Mouse (Mus musculus): ENCODE measurements around the gene Hist1h2bf.
"Not testable (repeated sequence)": the region's sequence is repeated elsewhere in the genome, so short reads cannot be mapped to it uniquely, and the experiment has no call there.

Gene Hist1h2bf

DNA sequence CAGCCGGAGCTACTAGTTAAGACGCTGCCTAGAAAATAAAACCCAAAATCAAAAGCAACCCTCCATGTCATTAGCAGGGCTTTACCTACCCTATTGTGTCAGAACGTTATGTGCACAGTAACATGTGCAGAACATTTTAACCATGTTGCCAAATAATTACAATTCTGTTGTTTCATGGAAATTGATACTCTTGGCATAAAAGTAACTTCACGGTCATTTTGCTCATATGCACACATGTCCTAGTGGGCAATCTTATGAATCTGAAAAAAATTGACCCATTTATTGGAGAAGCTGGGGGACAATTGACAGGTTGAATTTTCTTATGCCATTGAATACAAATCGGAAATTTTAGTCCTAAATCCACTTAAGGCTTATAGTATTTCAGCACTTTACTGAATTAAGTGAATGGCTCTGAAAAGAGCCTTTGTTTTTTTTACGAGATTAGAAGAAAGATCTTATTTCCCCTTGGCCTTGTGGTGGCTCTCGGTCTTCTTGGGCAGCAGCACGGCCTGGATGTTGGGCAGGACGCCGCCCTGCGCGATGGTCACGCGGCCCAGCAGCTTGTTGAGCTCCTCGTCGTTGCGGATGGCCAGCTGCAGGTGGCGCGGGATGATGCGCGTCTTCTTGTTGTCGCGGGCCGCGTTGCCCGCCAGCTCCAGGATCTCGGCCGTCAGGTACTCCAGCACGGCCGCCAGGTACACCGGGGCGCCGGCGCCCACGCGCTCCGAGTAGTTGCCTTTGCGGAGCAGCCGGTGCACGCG, 3.6 kb downstream of the Hist1h2bf start:
- not testable (repeated sequence) for DNase-seq

DNA sequence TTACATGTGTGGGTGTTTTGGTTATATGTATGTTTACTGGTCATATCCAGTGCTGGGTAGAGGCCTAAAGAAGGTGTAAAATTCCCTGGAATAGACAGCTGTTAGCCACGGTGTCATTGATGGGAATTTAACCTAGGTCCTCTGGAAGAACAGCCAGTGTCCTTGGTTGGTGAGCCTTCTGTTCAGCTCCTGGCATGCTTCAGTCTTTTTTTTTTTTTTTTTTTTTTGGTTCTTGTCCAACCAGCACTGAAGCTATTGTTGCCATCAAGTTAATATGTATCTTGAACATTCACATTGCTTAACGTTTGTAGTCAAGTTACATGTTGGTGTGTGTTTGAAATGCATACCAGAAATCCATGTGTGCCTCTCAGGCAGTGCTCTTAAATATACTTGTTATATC, 9.5 kb downstream of the Hist1h2bf start:
- DNase-seq = no peak

- DNase-seq = no peak
Observed at GRCm38 (mm10) chr13:23562699-23563462, 11.1 kb downstream of the Hist1h2bf start.

- peak; percentile 90 for DNase-seq
Observed at GRCm38 (mm10) chr13:23561883-23562659, 11.9 kb downstream of the Hist1h2bf start, which contains the start of gene Hist1h3e. Hist1h3e (minus strand) TSS chr13:23562369.

DNA sequence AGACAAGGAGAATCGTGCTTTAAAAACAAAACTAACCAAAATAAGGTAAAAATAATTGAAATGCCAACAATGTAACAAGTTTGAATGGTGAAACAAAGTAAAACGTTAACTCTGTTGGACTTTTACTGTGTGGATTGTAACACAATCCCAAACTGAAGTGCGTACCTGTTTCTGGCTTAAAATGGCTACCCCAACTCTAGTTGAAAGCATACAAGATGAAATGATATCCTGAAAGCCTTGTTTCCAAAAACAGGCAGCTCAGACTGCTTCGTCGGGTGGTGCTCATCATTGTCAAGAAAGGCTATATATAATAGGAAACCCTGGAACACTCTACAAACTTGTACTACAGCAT, 12.5 kb downstream of the Hist1h2bf start:
- DNase-seq = not testable (repeated sequence)

DNA sequence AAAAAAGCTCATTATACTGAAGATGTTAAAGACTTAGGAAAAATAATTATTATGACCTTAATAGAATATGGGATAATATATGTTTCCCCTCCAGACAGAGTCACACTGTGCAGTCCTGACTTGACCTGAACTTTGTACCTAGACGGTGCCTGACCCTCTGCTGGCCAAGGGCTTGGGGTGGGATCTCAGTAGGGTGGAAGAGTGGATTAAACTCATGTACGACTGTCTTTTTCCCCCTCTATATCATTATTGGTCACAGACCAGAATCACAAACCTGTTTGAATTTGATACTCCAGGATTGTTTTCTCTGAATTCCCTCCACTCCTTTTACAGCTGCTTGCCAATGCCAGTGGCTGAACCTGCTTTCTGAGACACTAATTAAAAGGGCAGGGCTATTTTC, 13.3 kb downstream of the Hist1h2bf start:
- not testable (repeated sequence) for DNase-seq

GRCm38 (mm10) chr13:23556906-23557305, 17.1 kb downstream of the Hist1h2bf start:
- DNase-seq = no peak

GRCm38 (mm10) chr13:23555839-23556416, 18.1 kb downstream of the Hist1h2bf start:
- DNase-seq = peak; percentile 57

- DNase-seq = peak; percentile 60
Observed at GRCm38 (mm10) chr13:23554925-23555838, 18.8 kb downstream of the Hist1h2bf start.

DNA sequence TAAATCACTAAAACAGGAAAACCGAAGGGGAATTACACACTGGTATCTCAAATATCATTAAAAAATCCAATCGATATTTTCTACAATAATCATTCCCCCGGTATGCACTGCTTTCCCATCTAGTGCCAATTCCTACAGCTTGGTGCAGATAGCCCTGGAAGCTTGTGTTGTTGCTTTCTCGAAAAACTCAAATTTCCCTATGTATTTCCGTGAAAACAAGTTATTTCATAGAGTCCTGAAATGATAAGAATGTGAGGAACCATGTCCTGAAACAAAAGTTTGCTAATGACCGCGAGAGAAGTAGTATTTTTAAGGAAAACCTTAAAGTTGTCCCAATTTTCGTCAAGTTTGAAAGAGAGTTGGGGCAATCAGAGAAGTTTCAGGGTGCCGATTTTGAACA, 19.6 kb downstream of the Hist1h2bf start:
- no peak for DNase-seq

DNA sequence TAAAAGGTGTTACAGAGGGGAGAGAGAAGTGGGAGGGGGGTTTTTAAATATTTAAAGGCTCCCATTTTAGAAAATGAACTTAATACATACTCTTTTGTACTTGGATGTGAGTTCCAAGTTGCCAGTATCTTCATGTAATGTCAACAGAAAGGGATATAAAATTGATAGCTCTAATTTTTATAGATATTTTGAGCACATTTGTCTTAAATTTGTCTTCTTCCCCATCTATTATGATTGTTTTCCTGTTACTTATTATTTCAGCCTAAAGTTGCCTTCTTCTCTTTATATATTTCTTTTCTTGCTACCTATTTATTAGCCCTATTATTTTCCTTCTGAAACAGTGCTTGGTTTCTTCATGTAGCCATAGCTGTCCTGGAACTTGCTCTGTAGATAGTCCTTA, 21.0 kb downstream of the Hist1h2bf start, which contains the start of gene Hist1h1d:
Gene Hist1h1d, plus strand, starts transcription at position 301 of the 400 bp plus-strand sequence.
- no peak for DNase-seq

DNA sequence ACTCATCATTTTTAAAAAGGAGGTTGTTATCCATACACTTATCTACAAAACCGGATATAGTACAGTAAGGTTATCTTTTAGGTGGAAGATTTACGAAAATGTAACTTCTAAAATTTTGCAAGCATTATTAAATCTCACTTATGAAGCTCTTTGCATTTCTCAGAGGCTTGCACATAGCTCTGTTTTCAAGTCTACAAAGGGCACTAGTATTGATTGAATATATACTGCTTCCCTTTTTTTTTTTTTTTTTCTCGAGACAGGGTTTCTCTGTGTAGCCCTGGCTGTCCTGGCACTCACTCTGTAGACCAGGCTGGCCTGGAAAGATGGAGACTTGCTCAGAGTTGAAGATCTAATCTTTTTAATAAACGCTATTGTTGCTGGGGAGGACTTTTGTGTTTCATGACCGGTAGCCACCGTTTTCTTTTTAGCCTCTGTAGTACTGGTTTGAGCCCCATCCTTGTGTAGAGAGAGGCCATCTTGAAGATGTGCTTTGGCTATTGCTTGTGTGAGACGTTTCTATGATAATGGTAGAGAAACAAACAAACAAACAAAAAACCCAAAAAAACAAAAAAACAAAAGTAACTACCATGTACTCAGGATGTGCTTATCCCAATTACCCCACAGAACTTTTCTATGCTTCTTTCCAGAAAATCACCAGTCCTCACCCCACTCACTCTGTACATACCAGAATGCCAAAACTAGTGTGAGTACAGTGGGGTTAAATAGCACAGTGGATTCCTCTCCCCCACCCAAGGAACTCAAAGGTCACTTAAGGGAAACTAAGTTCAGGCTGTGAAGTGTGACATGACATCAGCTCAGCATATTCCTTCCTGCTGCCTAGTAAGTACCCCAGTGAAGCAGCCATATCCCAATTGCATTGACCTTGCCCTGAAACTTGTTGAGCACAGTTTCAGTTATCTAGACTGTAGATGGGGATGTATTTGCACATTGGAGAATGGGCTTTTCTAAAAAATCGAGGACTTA, 21.8 kb downstream of the Hist1h2bf start:
- no peak for DNase-seq

GRCm38 (mm10) chr13:23551146-23551834, 22.7 kb downstream of the Hist1h2bf start, which contains the start of gene Hist1h4f:
Hist1h4f (minus strand) TSS chr13:23551648.
- DNase-seq = peak; percentile 88

- no peak for DNase-seq
Observed at GRCm38 (mm10) chr13:23550761-23551145, 23.2 kb downstream of the Hist1h2bf start.

- no peak for DNase-seq
Observed at GRCm38 (mm10) chr13:23546694-23547093, 27.3 kb downstream of the Hist1h2bf start.

GRCm38 (mm10) chr13:23544787-23545120, 29.2 kb downstream of the Hist1h2bf start:
- DNase-seq = not testable (repeated sequence)

DNA sequence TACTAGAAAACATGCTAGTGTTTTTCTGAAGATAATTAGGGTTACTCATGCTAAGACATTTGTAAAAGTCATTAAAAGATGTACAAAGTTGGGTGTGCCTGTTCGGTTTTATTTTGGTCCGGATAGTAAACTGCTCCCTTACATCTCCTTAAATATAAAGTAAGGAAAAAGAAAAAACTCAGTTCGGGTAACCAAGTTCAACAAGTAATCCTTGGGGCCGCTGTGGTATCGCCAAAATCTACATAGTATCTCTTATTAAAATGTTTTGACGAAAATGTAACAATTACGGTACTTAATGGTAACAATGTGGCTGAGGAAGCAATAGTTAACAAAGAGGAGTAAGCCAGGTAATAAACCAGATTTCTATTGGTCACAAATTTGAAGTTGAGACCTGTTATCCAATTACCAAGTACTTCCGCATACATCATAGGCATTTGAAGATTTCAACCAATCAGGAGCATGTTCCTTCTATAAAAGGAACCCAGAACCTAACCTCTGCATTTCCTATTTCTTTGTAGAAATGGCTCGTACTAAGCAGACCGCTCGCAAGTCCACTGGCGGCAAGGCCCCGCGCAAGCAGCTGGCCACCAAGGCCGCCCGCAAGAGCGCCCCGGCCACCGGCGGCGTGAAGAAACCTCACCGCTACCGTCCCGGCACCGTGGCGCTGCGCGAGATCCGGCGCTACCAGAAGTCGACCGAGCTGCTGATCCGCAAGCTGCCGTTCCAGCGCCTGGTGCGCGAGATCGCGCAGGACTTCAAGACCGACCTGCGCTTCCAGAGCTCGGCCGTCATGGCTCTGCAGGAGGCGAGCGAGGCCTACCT, 29.8 kb downstream of the Hist1h2bf start, which contains the start of gene Hist1h3f:
Gene Hist1h3f, plus strand, starts transcription at position 88 of the 822 bp plus-strand sequence.
- peak; percentile 81 for DNase-seq

DNA sequence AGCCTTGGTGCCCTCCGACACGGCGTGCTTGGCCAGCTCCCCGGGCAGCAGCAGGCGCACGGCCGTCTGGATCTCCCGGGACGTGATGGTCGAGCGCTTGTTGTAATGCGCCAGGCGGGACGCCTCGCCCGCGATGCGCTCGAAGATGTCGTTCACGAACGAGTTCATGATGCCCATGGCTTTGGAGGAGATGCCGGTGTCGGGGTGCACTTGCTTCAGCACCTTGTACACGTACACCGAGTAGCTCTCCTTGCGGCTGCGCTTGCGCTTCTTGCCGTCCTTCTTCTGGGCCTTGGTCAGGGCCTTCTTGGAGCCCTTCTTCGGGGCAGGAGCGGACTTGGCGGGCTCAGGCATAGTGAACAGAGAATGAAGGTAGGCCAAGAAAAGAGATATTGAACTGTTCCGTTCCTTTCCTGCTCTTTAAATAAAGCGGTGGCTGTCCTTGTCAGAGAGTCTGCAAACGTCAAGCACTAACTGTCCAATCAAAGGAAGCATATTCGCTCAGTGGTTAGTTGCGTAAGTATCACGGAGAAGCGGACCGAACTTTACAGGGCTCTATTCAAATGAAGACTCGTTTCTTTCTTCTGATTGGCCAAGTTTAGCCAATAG, 30.9 kb downstream of the Hist1h2bf start, which contains the start of gene Hist1h2bh:
Gene Hist1h2bh, minus strand, starts transcription at position 394 of the 609 bp plus-strand sequence.
- DNase-seq = peak; percentile 43

Measured in cerebellum, adult 8-10 months (tissue).